Mouse (Mus musculus): ENCODE results near the gene Traip.

The Traip gene

GRCm38 (mm10) chr9:107949922-107950235, at the start of gene Traip:
Traip (plus strand) TSS chr9:107950136.
- DNase-seq (ENCODE audit: low spot score in 2 of 2), result no peak

- DNase-seq (ENCODE audit: low spot score in 2 of 2), result peak; percentile 88 to 90
Observed at GRCm38 (mm10) chr9:107900840-107901626, 48.9 kb upstream of the Traip start.

- no peak for DNase-seq (ENCODE audit: low spot score in 2 of 2)
Observed at GRCm38 (mm10) chr9:107901627-107901914, 48.4 kb upstream of the Traip start.

GRCm38 (mm10) chr9:107904726-107905125, 45.2 kb upstream of the Traip start:
- DNase-seq (ENCODE audit: low spot score in 2 of 2), result peak; percentile 87 to 92

- DNase-seq (ENCODE audit: low spot score in 2 of 2), result peak in 1 of 2 experiments; percentile 63
Observed at GRCm38 (mm10) chr9:107906252-107906966, 43.5 kb upstream of the Traip start, which contains the start of gene Mst1r. Mst1r (plus strand) TSS chr9:107906873.

- DNase-seq (ENCODE audit: low spot score in 2 of 2), result no peak
Observed at GRCm38 (mm10) chr9:107906967-107907800, 42.8 kb upstream of the Traip start.

- no peak for DNase-seq (ENCODE audit: low spot score in 2 of 2)
Observed at GRCm38 (mm10) chr9:107907801-107908120, 42.2 kb upstream of the Traip start.

GRCm38 (mm10) chr9:107908410-107909158, 41.4 kb upstream of the Traip start:
- no peak for DNase-seq (ENCODE audit: low spot score in 2 of 2)

GRCm38 (mm10) chr9:107910025-107910769, 39.7 kb upstream of the Traip start:
- no peak for DNase-seq (ENCODE audit: low spot score in 2 of 2)

- DNase-seq (ENCODE audit: low spot score in 2 of 2), result no peak
Observed at GRCm38 (mm10) chr9:107914764-107915420, 35.0 kb upstream of the Traip start.

- peak; percentile 74 to 83 for DNase-seq (ENCODE audit: low spot score in 2 of 2)
Observed at GRCm38 (mm10) chr9:107917895-107918608, 31.9 kb upstream of the Traip start.

- no peak for DNase-seq (ENCODE audit: low spot score in 2 of 2)
Observed at GRCm38 (mm10) chr9:107918884-107919283, 31.1 kb upstream of the Traip start.

- no peak for DNase-seq (ENCODE audit: low spot score in 2 of 2)
Observed at GRCm38 (mm10) chr9:107919441-107919840, 30.5 kb upstream of the Traip start.

- DNase-seq (ENCODE audit: low spot score in 2 of 2), result no peak
Observed at GRCm38 (mm10) chr9:107923021-107923420, 26.9 kb upstream of the Traip start.

GRCm38 (mm10) chr9:107923956-107924355, 26.0 kb upstream of the Traip start:
- DNase-seq (ENCODE audit: low spot score in 2 of 2), result no peak

GRCm38 (mm10) chr9:107925251-107925650, 24.7 kb upstream of the Traip start:
- peak; percentile 61 to 70 for DNase-seq (ENCODE audit: low spot score in 2 of 2)

- DNase-seq (ENCODE audit: low spot score in 2 of 2), result no peak
Observed at GRCm38 (mm10) chr9:107926920-107927420, 23.0 kb upstream of the Traip start.

- DNase-seq (ENCODE audit: low spot score in 2 of 2), result peak; percentile 74 to 89
Observed at GRCm38 (mm10) chr9:107927749-107928148, 22.2 kb upstream of the Traip start.

- DNase-seq (ENCODE audit: low spot score in 2 of 2), result no peak
Observed at GRCm38 (mm10) chr9:107928169-107928568, 21.8 kb upstream of the Traip start, which contains the start of gene Actl11. Actl11 (plus strand) TSS chr9:107928469.

GRCm38 (mm10) chr9:107932221-107932620, 17.7 kb upstream of the Traip start:
- DNase-seq (ENCODE audit: low spot score in 2 of 2), result no peak

Measured in right cerebral cortex, postnatal 10 days (tissue).